Mouse (Mus musculus) MEL (cell line): ENCODE results near the gene Sv2c. TPM values are rescaled to one million over a fixed set of nuclear protein-coding genes. Genes with fewer than 3 reads are reported as not detected.

ENCODE experiments used
- DNase-seq: peaks from one replicate; pipeline ENCODE4 v3.0.0; 2011; ENCODE audit warnings: low read depth, low spot score
- H3K27ac ChIP-seq: 2 replicates; pipeline ENCODE4 v1.5.1; 2012; ENCODE audit warnings: low read depth, mild to moderate bottlenecking, control low read depth, low read length, moderate library complexity; ENCODE audit not compliant: control insufficient read depth
- H3K27me3 ChIP-seq, 2 experiments: fragments of 150-350 bp in 1 of 2; sonication (generic) in 1 of 2; 2 replicates each; pipeline ENCODE4 v1.6.1; 2012; ENCODE audit warnings: low read length in 2 of 2, mild to moderate bottlenecking in 2 of 2, improper control_type of control experiment in 1 of 2, moderate library complexity in 1 of 2; ENCODE audit not compliant: insufficient read depth in 2 of 2, control insufficient read depth in 1 of 2
- H3K36me3 ChIP-seq, 2 experiments: 2 replicates each; pipeline ENCODE4 v1.6.1; 2012 to 2014; ENCODE audit warnings: low read length in 2 of 2, improper control_type of control experiment in 1 of 2, inconsistent platforms in 1 of 2, mild to moderate bottlenecking in 1 of 2; ENCODE audit not compliant: insufficient read depth in 2 of 2, control insufficient read depth in 1 of 2
- H3K4me1 ChIP-seq, 2 experiments: fragments of 150-350 bp in 1 of 2; sonication (generic) in 1 of 2; 2 replicates each; pipeline ENCODE4 v1.6.1; 2012; ENCODE audit warnings: low read length in 2 of 2, improper control_type of control experiment in 1 of 2, mild to moderate bottlenecking in 1 of 2; ENCODE audit not compliant: insufficient read depth in 2 of 2, control insufficient read depth in 1 of 2
- H3K4me3 ChIP-seq, 2 experiments: fragments of 150-350 bp in 1 of 2; sonication (generic) in 1 of 2; 2 replicates each; pipeline ENCODE4 v1.5.1; 2012; ENCODE audit warnings: low read depth in 2 of 2, low read length in 2 of 2, mild to moderate bottlenecking in 2 of 2, moderate library complexity in 2 of 2, control low read depth in 1 of 2, improper control_type of control experiment in 1 of 2; ENCODE audit not compliant: control insufficient read depth in 1 of 2, insufficient read depth in 1 of 2
- H3K79me2 ChIP-seq: 2 replicates; pipeline ENCODE4 v1.6.1; 2012; ENCODE audit warnings: mild to moderate bottlenecking, low read length, moderate library complexity; ENCODE audit not compliant: control insufficient read depth, poor library complexity, insufficient read depth
- H3K9ac ChIP-seq: 2 replicates; pipeline ENCODE4 v1.6.1; 2012; ENCODE audit warnings: low read depth, mild to moderate bottlenecking, control low read depth, low read length, moderate library complexity; ENCODE audit not compliant: control insufficient read depth, poor library complexity, severe bottlenecking
- H3K9me3 ChIP-seq: fragments of 150-350 bp; sonication (generic); replicated peaks from 2 replicates; pipeline ENCODE4 v1.6.1; 2012; ENCODE audit warnings: mild to moderate bottlenecking, low read length, improper control_type of control experiment, moderate library complexity; ENCODE audit not compliant: insufficient read depth
- CHD1 ChIP-seq: IDR thresholded peaks from 2 replicates; pipeline ENCODE4 v1.6.1; 2012; ENCODE audit warnings: low read depth, mild to moderate bottlenecking, inconsistent platforms, low read length, improper control_type of control experiment
- E2F4 ChIP-seq: IDR thresholded peaks from 2 replicates; pipeline ENCODE4 v1.6.1; 2011; ENCODE audit warnings: low read depth, low read length, improper control_type of control experiment, borderline replicate concordance
- ELF1 ChIP-seq: IDR thresholded peaks from 2 replicates; pipeline ENCODE4 v1.6.1; 2014; ENCODE audit warnings: low read depth, mild to moderate bottlenecking, inconsistent platforms, low read length, improper control_type of control experiment, moderate library complexity
- EP300 ChIP-seq, 2 experiments: IDR thresholded peaks; 2 replicates each; pipeline ENCODE4 v1.6.1; 2011; ENCODE audit warnings: improper control_type of control experiment in 2 of 2, low read length in 2 of 2, low read depth in 1 of 2, mild to moderate bottlenecking in 1 of 2
- ETS1 ChIP-seq: IDR thresholded peaks from 2 replicates; pipeline ENCODE4 v1.6.1; 2012; ENCODE audit warnings: low read depth, mild to moderate bottlenecking, inconsistent platforms, low read length, improper control_type of control experiment, moderate library complexity
- GABPA ChIP-seq: IDR thresholded peaks from 2 replicates; pipeline ENCODE4 v1.6.1; 2012; ENCODE audit warnings: low read depth, mild to moderate bottlenecking, inconsistent platforms, low read length, improper control_type of control experiment, moderate library complexity
- GATA1 ChIP-seq: IDR thresholded peaks from 2 replicates; pipeline ENCODE4 v1.6.1; 2011; ENCODE audit warnings: low read depth, low read length, improper control_type of control experiment
- MAX ChIP-seq: IDR thresholded peaks from 2 replicates; pipeline ENCODE4 v1.6.1; 2011; ENCODE audit warnings: low read length, improper control_type of control experiment
- MEF2A ChIP-seq: IDR thresholded peaks from 2 replicates; pipeline ENCODE4 v1.6.1; 2014; ENCODE audit warnings: low read depth, mild to moderate bottlenecking, inconsistent platforms, low read length, improper control_type of control experiment; ENCODE audit not compliant: poor library complexity, insufficient replicate concordance, severe bottlenecking; ENCODE audit errors: extremely low read depth
- MYC ChIP-seq: IDR thresholded peaks from 2 replicates; pipeline ENCODE4 v1.6.1; 2011; ENCODE audit warnings: low read depth, mild to moderate bottlenecking, low read length, improper control_type of control experiment, moderate library complexity
- RAD21 ChIP-seq: IDR thresholded peaks from 2 replicates; pipeline ENCODE4 v1.6.1; 2011; ENCODE audit warnings: mild to moderate bottlenecking, low read depth, low read length, improper control_type of control experiment
- RCOR1 ChIP-seq: IDR thresholded peaks from 2 replicates; pipeline ENCODE4 v1.6.1; 2012; ENCODE audit warnings: low read depth, mild to moderate bottlenecking, inconsistent platforms, low read length, improper control_type of control experiment
- SIN3A ChIP-seq: IDR thresholded peaks from 2 replicates; pipeline ENCODE4 v1.6.1; 2012; ENCODE audit warnings: low read length, improper control_type of control experiment, inconsistent platforms
- TCF12 ChIP-seq: IDR thresholded peaks from 2 replicates; pipeline ENCODE4 v1.6.1; 2014; ENCODE audit warnings: low read depth, mild to moderate bottlenecking, inconsistent platforms, low read length, improper control_type of control experiment, moderate library complexity
- USF1 ChIP-seq: IDR thresholded peaks from 2 replicates; pipeline ENCODE4 v1.6.1; 2014; ENCODE audit warnings: low read depth, mild to moderate bottlenecking, inconsistent platforms, low read length, improper control_type of control experiment, moderate library complexity
- USF2 ChIP-seq, 2 experiments: IDR thresholded peaks; 2 replicates each; pipeline ENCODE4 v1.6.1; 2011 to 2012; ENCODE audit warnings: improper control_type of control experiment in 2 of 2, low read length in 2 of 2, borderline replicate concordance in 1 of 2, inconsistent platforms in 1 of 2, low read depth in 1 of 2, mild to moderate bottlenecking in 1 of 2; ENCODE audit not compliant: insufficient read depth in 1 of 2
- ZC3H11A ChIP-seq: IDR thresholded peaks from 2 replicates; pipeline ENCODE4 v1.6.1; 2012; ENCODE audit warnings: low read depth, mild to moderate bottlenecking, inconsistent platforms, low read length, improper control_type of control experiment
- ZMIZ1 ChIP-seq: IDR thresholded peaks from 2 replicates; pipeline ENCODE4 v1.6.1; 2012; ENCODE audit warnings: low read depth, mild to moderate bottlenecking, inconsistent platforms, low read length, improper control_type of control experiment, moderate library complexity
- polyA plus RNA-seq, 2 experiments: library from polyadenylated mRNA; stranded (reverse) in 1 of 2; unstranded in 1 of 2; fragments of >175 nt in 1 of 2; fragments of >200 nt in 1 of 2; gene quantifications; 2 replicates each; pipeline versions ENCODE4 v1.2.1 to v1.2.4; 2012; ENCODE audit warnings: low replicate concordance in 2 of 2, low read depth in 1 of 2; ENCODE audit not compliant: insufficient read length in 2 of 2, insufficient read depth in 1 of 2, missing spikeins in 1 of 2
- total RNA-seq: library from RNA; depleted of rRNA; stranded (reverse); fragments of 300-350 nt; gene quantifications from 2 replicates; pipeline ENCODE4 v1.2.3, GENCODE M21; 2012

Gene Sv2c
- total and polyA plus RNA-seq, 3 experiments, result 0.01 TPM; not detected in 2

DNA sequence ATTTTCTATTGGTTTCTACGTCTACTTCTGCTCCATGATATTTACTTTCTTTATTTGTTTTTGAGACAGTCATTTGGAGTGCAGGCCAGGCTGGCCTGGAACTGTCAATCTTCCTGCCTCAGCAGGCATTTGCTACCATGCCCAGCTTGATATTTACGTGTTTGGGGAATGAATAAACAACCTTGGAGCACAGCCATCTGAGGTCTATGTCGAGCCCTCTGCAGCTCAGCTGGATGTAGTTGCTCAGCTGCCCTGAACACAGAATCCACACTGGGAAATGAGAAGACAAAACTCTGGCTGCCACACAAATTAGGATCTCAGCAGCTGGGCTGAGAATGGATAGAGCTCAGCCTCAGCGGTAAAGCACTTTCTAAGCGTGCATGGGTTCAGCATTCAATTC, 191.6 kb downstream of the Sv2c start:
- no peak overlapping the region for H3K27ac ChIP-seq
- H3K27me3 ChIP-seq, result peaks cover 0 to under 1% of the 10 kb centered on the region in 2 experiments; a peak in 2 of 4 replicates
- H3K9ac ChIP-seq, result no peak overlapping the region
- H3K79me2 ChIP-seq, result no peaks in the 10 kb centered on the region
- no peaks in the 10 kb centered on the region for H3K9me3 ChIP-seq
- H3K4me3 ChIP-seq, result no peak overlapping the region
- TF ChIP-seq RAD21 (no peak), GABPA (no peak), RCOR1 (no peak), EP300 (IDR thresholded peaks at IDR 0.05; ENCODE audit: low read depth in 1 of 2, low read length in 2 of 2) (no peak), ZMIZ1 (no peak), USF2 (IDR thresholded peaks at IDR 0.05; ENCODE audit: borderline replicate concordance in 1 of 2, insufficient read depth in 1 of 2, low read depth in 1 of 2, low read length in 2 of 2) (no peak), ELF1 (no peak), ZC3H11A (no peak), GATA1 (no peak), CHD1 (no peak), E2F4 (no peak), MYC (no peak), TCF12 (no peak), MEF2A (no peak), USF1 (no peak), MAX (no peak), ETS1 (no peak)
- TF ChIP-seq, all 39 proteins: peak for 0
- no peak for DNase-seq
- Histone ChIP-seq H3K36me3 (no peaks in the 10 kb centered on the region), H3K4me1 (no peaks in the 10 kb centered on the region)

GRCm38 (mm10) chr13:95924201-95924621, 208.2 kb downstream of the Sv2c start:
- no peak overlapping the region for H3K27ac ChIP-seq
- no peak overlapping the region for H3K9ac ChIP-seq
- H3K27me3 ChIP-seq, result peaks cover 0 to 1% of the 10 kb centered on the region in 2 experiments; a peak in 1 of 4 replicates
- no peaks in the 10 kb centered on the region for H3K79me2 ChIP-seq
- DNase-seq, result no peak
- H3K36me3 ChIP-seq, result no peaks in the 10 kb centered on the region
- H3K9me3 ChIP-seq, result no peaks in the 10 kb centered on the region
- TF ChIP-seq ETS1 (no peak), MYC (no peak), SIN3A (no peak)
- H3K4me1 ChIP-seq, result no peaks in the 10 kb centered on the region
- no peak overlapping the region for H3K4me3 ChIP-seq
